Mouse (Mus musculus): ENCODE data around the gene Atf7. TPM values are rescaled to one million over a fixed set of nuclear protein-coding genes. Genes with fewer than 3 reads are reported as not detected.

The Atf7 gene
- total and polyA plus RNA-seq, 2 experiments, result 10.1 to 41.1 TPM

GRCm38 (mm10) chr15:102625687-102626055 lies 407 bp upstream of the Atf7 start:
- Histone ChIP-seq H3K27ac (replicated peaks; ENCODE audit: insufficient read depth, low read depth, low read length) (peak overlapping the region; percentile 84), H3K27me3 (ENCODE audit: control insufficient read depth, insufficient read depth, low read length) (no peaks in the 10 kb centered on the region), H3K4me3 (ENCODE audit: insufficient read depth, low read depth, low read length) (peak overlapping the region; percentile 85), H3K9ac (ENCODE audit: low read depth, low read length) (peak overlapping the region; percentile 72), H3K4me1 (ENCODE audit: control insufficient read depth, insufficient read depth, low read length) (peaks cover 13% of the 10 kb centered on the region), H3K36me3 (ENCODE audit: control insufficient read depth, insufficient read depth, low read length) (0 out of 2 replicates have a peak, but pooled peaks cover 2% of the 10 kb centered on the region), H3K79me2 (ENCODE audit: control insufficient read depth, insufficient read depth, low read length) (peaks cover 14% of the 10 kb centered on the region; the same call in 1 of the 2 replicates)
- under 1% methylated on average over 18 of the region's 18 CpGs for WGBS
- no peak for DNase-seq (ENCODE audit: extremely low read depth, low read depth, low spot score)
- TF ChIP-seq CTCF (IDR thresholded peaks at IDR 0.05; ENCODE audit: low read depth, low read length) (no peak), POLR2A (IDR thresholded peaks at IDR 0.05; ENCODE audit: extremely low read depth, insufficient read depth, low read length) (no peak)

- Histone ChIP-seq H3K27ac (replicated peaks; ENCODE audit: insufficient read depth, low read depth, low read length) (peak overlapping the region; percentile 82), H3K27me3 (ENCODE audit: control insufficient read depth, insufficient read depth, low read length) (no peaks in the 10 kb centered on the region), H3K79me2 (ENCODE audit: control insufficient read depth, insufficient read depth, low read length) (peaks cover 21% of the 10 kb centered on the region; the same call in 1 of the 2 replicates), H3K9ac (ENCODE audit: low read depth, low read length) (peak overlapping the region; percentile 77), H3K4me1 (ENCODE audit: control insufficient read depth, insufficient read depth, low read length) (peaks cover 13% of the 10 kb centered on the region), H3K36me3 (ENCODE audit: control insufficient read depth, insufficient read depth, low read length) (0 out of 2 replicates have a peak, but pooled peaks cover 2% of the 10 kb centered on the region), H3K4me3 (ENCODE audit: insufficient read depth, low read depth, low read length) (peak overlapping the region; percentile 85)
- TF ChIP-seq POLR2A (IDR thresholded peaks at IDR 0.05; ENCODE audit: extremely low read depth, insufficient read depth, low read length) (no peak), CTCF (IDR thresholded peaks at IDR 0.05; ENCODE audit: low read depth, low read length) (no peak)
- DNase-seq (ENCODE audit: extremely low read depth, low read depth, low spot score), result no peak
- 1% methylated on average over 17 of the region's 17 CpGs for WGBS
Measured at GRCm38 (mm10) chr15:102624291-102624969, 834 bp downstream of the Atf7 start.

- H3K36me3 ChIP-seq (ENCODE audit: control insufficient read depth, insufficient read depth, low read length), result 0 out of 2 replicates have a peak, but pooled peaks cover 2% of the 10 kb centered on the region
Measured at GRCm38 (mm10) chr15:102623121-102623520, 2.1 kb downstream of the Atf7 start.

GRCm38 (mm10) chr15:102622536-102622935 lies 2.7 kb downstream of the Atf7 start:
- no peak overlapping the region for H3K4me3 ChIP-seq (ENCODE audit: insufficient read depth, low read depth, low read length)
- H3K4me1 ChIP-seq (ENCODE audit: control insufficient read depth, insufficient read depth, low read length), result peaks cover 13% of the 10 kb centered on the region
- H3K27ac ChIP-seq (replicated peaks; ENCODE audit: insufficient read depth, low read depth, low read length), result no peak overlapping the region
- peaks cover 22% of the 10 kb centered on the region; the same call in 1 of the 2 replicates for H3K79me2 ChIP-seq (ENCODE audit: control insufficient read depth, insufficient read depth, low read length)
- no peak for TF ChIP-seq CTCF (IDR thresholded peaks at IDR 0.05; ENCODE audit: low read depth, low read length)
- TF ChIP-seq POLR2A (IDR thresholded peaks at IDR 0.05; ENCODE audit: extremely low read depth, insufficient read depth, low read length), result no peak
- DNase-seq (ENCODE audit: extremely low read depth, low read depth, low spot score), result peak; percentile 53
- no peaks in the 10 kb centered on the region for H3K27me3 ChIP-seq (ENCODE audit: control insufficient read depth, insufficient read depth, low read length)
- no peak overlapping the region for H3K9ac ChIP-seq (ENCODE audit: low read depth, low read length)
- 0 out of 2 replicates have a peak, but pooled peaks cover 2% of the 10 kb centered on the region for H3K36me3 ChIP-seq (ENCODE audit: control insufficient read depth, insufficient read depth, low read length)

More at GRCm38 (mm10) chr15:102623121-102623520, 2.1 kb downstream of the Atf7 start:
- Histone ChIP-seq H3K4me1 (ENCODE audit: control insufficient read depth, insufficient read depth, low read length) (peaks cover 13% of the 10 kb centered on the region), H3K9ac (ENCODE audit: low read depth, low read length) (no peak overlapping the region), H3K27me3 (ENCODE audit: control insufficient read depth, insufficient read depth, low read length) (no peaks in the 10 kb centered on the region), H3K27ac (replicated peaks; ENCODE audit: insufficient read depth, low read depth, low read length) (no peak overlapping the region), H3K79me2 (ENCODE audit: control insufficient read depth, insufficient read depth, low read length) (peaks cover 22% of the 10 kb centered on the region; the same call in 1 of the 2 replicates), H3K4me3 (ENCODE audit: insufficient read depth, low read depth, low read length) (no peak overlapping the region)
- TF ChIP-seq POLR2A (IDR thresholded peaks at IDR 0.05; ENCODE audit: extremely low read depth, insufficient read depth, low read length) (no peak), CTCF (IDR thresholded peaks at IDR 0.05; ENCODE audit: low read depth, low read length) (no peak)
- no peak for DNase-seq (ENCODE audit: extremely low read depth, low read depth, low spot score)
- 66% methylated on average over 3 of the region's 3 CpGs for WGBS

GRCm38 (mm10) chr15:102620765-102621164 lies 4.5 kb downstream of the Atf7 start:
- WGBS, result 82% methylated on average over 1 of the region's 1 CpGs
- TF ChIP-seq CTCF (IDR thresholded peaks at IDR 0.05; ENCODE audit: low read depth, low read length), result no peak
- no peak for TF ChIP-seq POLR2A (IDR thresholded peaks at IDR 0.05; ENCODE audit: extremely low read depth, insufficient read depth, low read length)
- no peak for DNase-seq (ENCODE audit: extremely low read depth, low read depth, low spot score)

GRCm38 (mm10) chr15:102619486-102619885 lies 5.8 kb downstream of the Atf7 start:
- 95% methylated on average over 5 of the region's 5 CpGs for WGBS

More at GRCm38 (mm10) chr15:102620765-102621164, 4.5 kb downstream of the Atf7 start:
- peaks cover 17% of the 10 kb centered on the region for H3K4me1 ChIP-seq (ENCODE audit: control insufficient read depth, insufficient read depth, low read length)
- peaks cover 25% of the 10 kb centered on the region; the same call in 1 of the 2 replicates for H3K79me2 ChIP-seq (ENCODE audit: control insufficient read depth, insufficient read depth, low read length)
- H3K27ac ChIP-seq (replicated peaks; ENCODE audit: insufficient read depth, low read depth, low read length), result no peak overlapping the region
- no peak overlapping the region for H3K9ac ChIP-seq (ENCODE audit: low read depth, low read length)
- no peak overlapping the region for H3K4me3 ChIP-seq (ENCODE audit: insufficient read depth, low read depth, low read length)
- no peaks in the 10 kb centered on the region for H3K27me3 ChIP-seq (ENCODE audit: control insufficient read depth, insufficient read depth, low read length)
- H3K36me3 ChIP-seq (ENCODE audit: control insufficient read depth, insufficient read depth, low read length), result 0 out of 2 replicates have a peak, but pooled peaks cover 2% of the 10 kb centered on the region

More at GRCm38 (mm10) chr15:102619486-102619885, 5.8 kb downstream of the Atf7 start:
- Histone ChIP-seq H3K36me3 (ENCODE audit: control insufficient read depth, insufficient read depth, low read length) (0 out of 2 replicates have a peak, but pooled peaks cover 2% of the 10 kb centered on the region), H3K4me1 (ENCODE audit: control insufficient read depth, insufficient read depth, low read length) (peaks cover 17% of the 10 kb centered on the region), H3K9ac (ENCODE audit: low read depth, low read length) (no peak overlapping the region), H3K4me3 (ENCODE audit: insufficient read depth, low read depth, low read length) (no peak overlapping the region), H3K79me2 (ENCODE audit: control insufficient read depth, insufficient read depth, low read length) (peaks cover 21% of the 10 kb centered on the region; the same call in 1 of the 2 replicates), H3K27me3 (ENCODE audit: control insufficient read depth, insufficient read depth, low read length) (no peaks in the 10 kb centered on the region), H3K27ac (replicated peaks; ENCODE audit: insufficient read depth, low read depth, low read length) (no peak overlapping the region)
- DNase-seq (ENCODE audit: extremely low read depth, low read depth, low spot score), result no peak
- TF ChIP-seq CTCF (IDR thresholded peaks at IDR 0.05; ENCODE audit: low read depth, low read length) (no peak), POLR2A (IDR thresholded peaks at IDR 0.05; ENCODE audit: extremely low read depth, insufficient read depth, low read length) (no peak)

Measured in liver, adult 2 months (tissue).